Mouse (Mus musculus) myocyte (in vitro differentiated cells): ENCODE results near the gene Jmjd1c.

Source experiments
- E2F4 ChIP-seq: IDR thresholded peaks from one replicate; pipeline ENCODE4 v1.6.1; 2011; ENCODE audit warnings: mild to moderate bottlenecking, control low read depth, moderate library complexity; ENCODE audit not compliant: insufficient read depth
- MAX ChIP-seq: IDR thresholded peaks from one replicate; pipeline ENCODE4 v1.6.1; 2011; ENCODE audit warnings: low read depth, mild to moderate bottlenecking, control low read depth
- MYOD1 ChIP-seq, 3 experiments: IDR thresholded peaks; one replicate each; pipeline ENCODE4 v1.6.1; 2011; ENCODE audit warnings: control low read depth in 2 of 3, low read depth in 2 of 3, mild to moderate bottlenecking in 2 of 3, moderate library complexity in 1 of 3; ENCODE audit not compliant: insufficient read length in 2 of 3, control insufficient read depth in 1 of 3
- POLR2A ChIP-seq: IDR thresholded peaks from one replicate; pipeline ENCODE4 v1.6.1; 2011; ENCODE audit warnings: low read depth, mild to moderate bottlenecking, control low read depth, moderate library complexity; ENCODE audit not compliant: insufficient read length
- TCF12 ChIP-seq: IDR thresholded peaks from one replicate; pipeline ENCODE4 v1.6.1; 2011; ENCODE audit warnings: mild to moderate bottlenecking, control low read depth; ENCODE audit not compliant: poor library complexity, insufficient read depth, severe bottlenecking
- USF1 ChIP-seq: IDR thresholded peaks from one replicate; pipeline ENCODE4 v1.6.1; 2011; ENCODE audit warnings: low read depth, mild to moderate bottlenecking, control low read depth, moderate library complexity

DNA sequence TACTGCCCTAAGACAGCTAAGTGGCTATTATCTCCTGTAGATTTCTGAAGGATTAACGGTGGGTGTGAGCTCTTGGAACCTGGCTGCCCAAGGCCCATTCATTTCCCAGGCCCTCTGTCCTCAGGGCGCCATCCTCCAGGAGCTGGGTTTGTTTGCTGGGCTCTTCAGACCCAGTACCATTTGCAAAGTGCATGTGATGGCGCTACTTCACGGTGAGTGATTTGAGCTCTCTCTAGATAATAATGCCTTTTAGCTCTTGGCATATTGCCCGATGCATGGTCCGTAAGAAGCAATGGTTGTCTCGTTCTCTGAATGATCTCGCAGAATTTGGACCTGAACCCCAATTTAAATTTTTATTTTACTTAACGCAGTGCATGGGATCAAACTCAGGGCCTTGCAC lies 12.2 kb downstream of the Jmjd1c start:
- TF ChIP-seq POLR2A = no peak
- TF ChIP-seq E2F4 = no peak
- no peak for TF ChIP-seq MAX
- TF ChIP-seq MYOD1 (IDR thresholded peaks at IDR 0.05; ENCODE audit: control insufficient read depth in 1 of 3, insufficient read length in 2 of 3, low read depth in 2 of 3) = no peak
- TF ChIP-seq USF1 = no peak
- no peak for TF ChIP-seq TCF12
